Mouse (Mus musculus): ENCODE measurements around the gene Gm49387.

DNA sequence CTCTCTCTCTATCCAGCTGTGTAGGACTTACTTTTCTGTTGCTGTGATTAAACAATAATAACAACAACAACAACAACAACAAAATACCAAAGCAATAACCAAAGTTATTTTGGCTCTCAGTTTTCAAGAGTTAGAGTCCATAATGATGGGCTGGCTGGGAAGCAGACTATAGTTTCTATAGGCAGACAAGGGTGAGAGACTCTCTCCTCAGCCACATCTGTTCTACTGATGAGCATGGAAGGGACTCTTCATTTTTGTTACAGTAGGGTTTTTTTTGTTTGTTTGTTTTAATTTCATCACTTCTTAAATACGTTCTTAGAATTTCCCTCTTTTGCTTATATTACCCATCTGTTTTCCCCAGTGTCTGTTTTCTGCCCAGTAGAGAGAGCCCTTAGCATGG, 11.9 kb upstream of the Gm49387 start:
- TF ChIP-seq CTCF (IDR thresholded peaks at IDR 0.05; ENCODE audit: borderline replicate concordance, extremely low read depth, insufficient read depth, insufficient read length) (no peak), POLR2A (IDR thresholded peaks at IDR 0.05; ENCODE audit: borderline replicate concordance, extremely low read depth, insufficient read depth, insufficient read length, poor library complexity, severe bottlenecking) (no peak)
